Mouse (Mus musculus) hindbrain, embryonic 16.5 days (tissue): Measurements from ENCODE around the gene Unc45b. TPM values are rescaled to one million over a fixed set of nuclear protein-coding genes. Genes with fewer than 3 reads are reported as not detected.
A peak's percentile ranks its signal among the peaks of the same experiment; 100 is the strongest.
"Not testable (repeated sequence)": the region's sequence is repeated elsewhere in the genome, so short reads cannot be mapped to it uniquely, and the experiment has no call there.

Experiments used
- ATAC-seq: fragments of 200-750 bp; cut with Nextera tagmentation; 2 replicates; pipeline ENCODE4 v1.8.0; 2017; ENCODE audit warnings: moderate TSS enrichment, moderate library complexity
- H3K27ac ChIP-seq: fragments of 300-500 bp; sonication (generic); 2 replicates; pipeline ENCODE4 v1.5.1; 2014; ENCODE audit warnings: low read depth, mild to moderate bottlenecking, control low read depth, low read length, moderate library complexity
- H3K27me3 ChIP-seq: fragments of 300-500 bp; sonication (generic); replicated peaks from 2 replicates; pipeline ENCODE4 v1.6.1; 2014; ENCODE audit warnings: low read length; ENCODE audit not compliant: control insufficient read depth, insufficient read depth
- H3K36me3 ChIP-seq: fragments of 300-500 bp; sonication (generic); 2 replicates; pipeline ENCODE4 v1.6.1; 2014; ENCODE audit warnings: mild to moderate bottlenecking, low read length, moderate library complexity, mixed read lengths; ENCODE audit not compliant: control insufficient read depth, insufficient read depth
- H3K4me1 ChIP-seq: fragments of 300-500 bp; sonication (generic); 2 replicates; pipeline ENCODE4 v1.6.1; 2014; ENCODE audit warnings: low read depth, low read length; ENCODE audit not compliant: control insufficient read depth, insufficient read depth
- H3K4me2 ChIP-seq: fragments of 300-500 bp; sonication (generic); 2 replicates; pipeline ENCODE4 v1.6.1; 2014; ENCODE audit warnings: mild to moderate bottlenecking, low read length, control low read depth, moderate library complexity
- H3K4me3 ChIP-seq: fragments of 300-500 bp; sonication (generic); 2 replicates; pipeline ENCODE4 v1.5.1; 2014; ENCODE audit warnings: mild to moderate bottlenecking, low read length, control low read depth, moderate library complexity
- H3K9ac ChIP-seq: fragments of 300-500 bp; sonication (generic); 2 replicates; pipeline ENCODE4 v1.6.1; 2014; ENCODE audit warnings: low read depth, mild to moderate bottlenecking, control low read depth, low read length, moderate library complexity
- H3K9me3 ChIP-seq: fragments of 300-500 bp; sonication (generic); 2 replicates; pipeline ENCODE4 v1.6.1; 2014; ENCODE audit warnings: mild to moderate bottlenecking, low read length, moderate library complexity; ENCODE audit not compliant: control insufficient read depth
- WGBS: fragments of 180-500 bp; shearing (Covaris S2); extraction: QIAGEN DNeasy Blood & Tissue Kit; methylation state at CpG from one replicate; pipeline ENCODE4 v1.1.7; 2014; 5-methylcytosine and 5-hydroxymethylcytosine counted together
- polyA plus RNA-seq: library from polyadenylated mRNA; unstranded; fragments of >200 nt; fragmentation: Nextera tagmentation; extraction: Ambion mirVana; gene quantifications from 2 replicates; pipeline ENCODE4 v1.2.1, GENCODE M21; 2015

Gene Unc45b
- polyA plus RNA-seq, 1 experiment from 2014 or later = 1.4 TPM

- peak overlapping the region; percentile 42 for H3K9ac ChIP-seq
- WGBS = 5% methylated on average over 31 of the region's 31 CpGs
- ATAC-seq = peak; percentile 85
- peak overlapping the region; percentile 31 for H3K4me3 ChIP-seq
- no peaks in the 10 kb centered on the region for H3K9me3 ChIP-seq
- peaks cover 6% of the 10 kb centered on the region; the same call in 1 of the 2 replicates for H3K4me1 ChIP-seq
- peak overlapping the region; percentile 57; the same call in 1 of the 2 replicates for H3K27ac ChIP-seq
- H3K27me3 ChIP-seq = no peaks in the 10 kb centered on the region
- no peaks in the 10 kb centered on the region for H3K36me3 ChIP-seq
- H3K4me2 ChIP-seq = peak overlapping the region; percentile 53
Measured at GRCm38 (mm10) chr11:82970712-82971589, 60.6 kb downstream of the Unc45b start.

GRCm38 (mm10) chr11:82971590-82971974 lies 61.2 kb downstream of the Unc45b start:
- Histone ChIP-seq H3K9me3 (no peaks in the 10 kb centered on the region), H3K4me2 (peak overlapping the region; percentile 53), H3K4me1 (peaks cover 6% of the 10 kb centered on the region; the same call in 1 of the 2 replicates), H3K4me3 (peak overlapping the region; percentile 31), H3K27me3 (no peaks in the 10 kb centered on the region), H3K27ac (no peak overlapping the region; the same call in 1 of the 2 replicates), H3K9ac (peak overlapping the region; percentile 42; the same call in 1 of the 2 replicates), H3K36me3 (no peaks in the 10 kb centered on the region)
- WGBS = 55% methylated on average over 11 of the region's 11 CpGs
- ATAC-seq = peak; percentile 27; the same call in 1 of the 2 replicates

GRCm38 (mm10) chr11:82973916-82974315 lies 63.6 kb downstream of the Unc45b start:
- H3K4me1 ChIP-seq = peaks cover 6% of the 10 kb centered on the region; the same call in 1 of the 2 replicates
- 61% methylated on average over 5 of the region's 5 CpGs for WGBS
- no peak for ATAC-seq
- no peak overlapping the region for H3K27ac ChIP-seq
- H3K27me3 ChIP-seq = no peaks in the 10 kb centered on the region
- H3K36me3 ChIP-seq = no peaks in the 10 kb centered on the region
- H3K9ac ChIP-seq = no peak overlapping the region
- no peak overlapping the region for H3K4me2 ChIP-seq
- no peak overlapping the region for H3K4me3 ChIP-seq
- H3K9me3 ChIP-seq = no peaks in the 10 kb centered on the region

- not testable (repeated sequence) for H3K4me2 ChIP-seq, H3K4me3 ChIP-seq, ATAC-seq, H3K4me1 ChIP-seq, H3K36me3 ChIP-seq, H3K27ac ChIP-seq, H3K9me3 ChIP-seq, H3K9ac ChIP-seq, H3K27me3 ChIP-seq
- 85% methylated on average over 2 of the region's 2 CpGs for WGBS
Measured at GRCm38 (mm10) chr11:82982409-82982808, 72.1 kb downstream of the Unc45b start.

- no peak overlapping the region for H3K27ac ChIP-seq
- no peaks in the 10 kb centered on the region for H3K4me1 ChIP-seq
- WGBS = 87% methylated on average over 17 of the region's 17 CpGs
- no peaks in the 10 kb centered on the region for H3K36me3 ChIP-seq
- H3K27me3 ChIP-seq = no peaks in the 10 kb centered on the region
- no peak for ATAC-seq
- no peak overlapping the region for H3K9ac ChIP-seq
- no peak overlapping the region for H3K4me2 ChIP-seq
- no peaks in the 10 kb centered on the region for H3K9me3 ChIP-seq
- H3K4me3 ChIP-seq = no peak overlapping the region
Measured at GRCm38 (mm10) chr11:82983193-82983592, 72.8 kb downstream of the Unc45b start.

GRCm38 (mm10) chr11:82987621-82988020 lies 77.3 kb downstream of the Unc45b start:
- WGBS = 85% methylated on average over 6 of the region's 6 CpGs
- Histone ChIP-seq H3K27ac (no peak overlapping the region), H3K27me3 (no peaks in the 10 kb centered on the region)

GRCm38 (mm10) chr11:82989357-82989756 lies 79.0 kb downstream of the Unc45b start:
- 45% methylated on average over 12 of the region's 12 CpGs for WGBS
- ATAC-seq = no peak
- Histone ChIP-seq H3K9me3 (no peaks in the 10 kb centered on the region), H3K4me1 (peaks cover 3% of the 10 kb centered on the region), H3K9ac (no peak overlapping the region), H3K4me3 (no peak overlapping the region), H3K36me3 (no peaks in the 10 kb centered on the region), H3K27me3 (no peaks in the 10 kb centered on the region), H3K4me2 (peak overlapping the region; percentile 25), H3K27ac (no peak overlapping the region)

More at GRCm38 (mm10) chr11:82987621-82988020, 77.3 kb downstream of the Unc45b start:
- no peak overlapping the region for H3K4me3 ChIP-seq
- H3K9ac ChIP-seq = no peak overlapping the region
- peaks cover 3% of the 10 kb centered on the region for H3K4me1 ChIP-seq
- H3K4me2 ChIP-seq = no peak overlapping the region
- H3K9me3 ChIP-seq = no peaks in the 10 kb centered on the region
- H3K36me3 ChIP-seq = no peaks in the 10 kb centered on the region
- no peak for ATAC-seq

- not testable (repeated sequence) for H3K27ac ChIP-seq, H3K9me3 ChIP-seq, H3K27me3 ChIP-seq, ATAC-seq, H3K4me1 ChIP-seq, H3K36me3 ChIP-seq
- Histone ChIP-seq H3K9ac (peak overlapping the region; percentile 59; the same call in 1 of the 2 replicates), H3K4me3 (peak overlapping the region; percentile 44), H3K4me2 (peak overlapping the region; percentile 70)
- 11% methylated on average over 19 of the region's 19 CpGs for WGBS
Measured at GRCm38 (mm10) chr11:82990612-82991385, 80.4 kb downstream of the Unc45b start.
